Mouse (Mus musculus) right cerebral cortex, postnatal 4 days (tissue): ENCODE results near the gene B3galt1.

ENCODE experiments used
- DNase-seq: peaks from one replicate; pipeline ENCODE4 v3.0.0-alpha.2; 2022

B3galt1 gene

GRCm38 (mm10) chr2:68079426-68080360 lies 514.0 kb downstream of the B3galt1 start:
- DNase-seq = no peak

- DNase-seq = no peak
Measured at GRCm38 (mm10) chr2:68080872-68081280, 515.2 kb downstream of the B3galt1 start.

GRCm38 (mm10) chr2:68084483-68084882 lies 518.8 kb downstream of the B3galt1 start:
- DNase-seq = no peak

- DNase-seq = no peak
Measured at GRCm38 (mm10) chr2:68086101-68086500, 520.4 kb downstream of the B3galt1 start.

- no peak for DNase-seq
Measured at GRCm38 (mm10) chr2:68091559-68091958, 525.9 kb downstream of the B3galt1 start.

- DNase-seq = no peak
Measured at GRCm38 (mm10) chr2:68104641-68105040, 539.0 kb downstream of the B3galt1 start.

GRCm38 (mm10) chr2:68118076-68118475 lies 552.4 kb downstream of the B3galt1 start:
- DNase-seq = no peak

GRCm38 (mm10) chr2:68124751-68125150 lies 559.1 kb downstream of the B3galt1 start:
- no peak for DNase-seq

GRCm38 (mm10) chr2:68141094-68141493 lies 575.4 kb downstream of the B3galt1 start:
- no peak for DNase-seq

GRCm38 (mm10) chr2:68143292-68143691 lies 577.6 kb downstream of the B3galt1 start:
- DNase-seq = no peak

GRCm38 (mm10) chr2:68159751-68160150 lies 594.1 kb downstream of the B3galt1 start:
- DNase-seq = no peak

- DNase-seq = no peak
Measured at GRCm38 (mm10) chr2:68160566-68160965, 594.9 kb downstream of the B3galt1 start.

GRCm38 (mm10) chr2:68162012-68162411 lies 596.3 kb downstream of the B3galt1 start:
- no peak for DNase-seq

- DNase-seq = no peak
Measured at GRCm38 (mm10) chr2:68171306-68171705, 605.6 kb downstream of the B3galt1 start.
